Mouse (Mus musculus) thymus, adult 2 months (tissue): ENCODE measurements around the gene Vars. TPM values are rescaled to one million over a fixed set of nuclear protein-coding genes. Genes with fewer than 3 reads are reported as not detected.
"Not testable (repeated sequence)": the region's sequence is repeated elsewhere in the genome, so short reads cannot be mapped to it uniquely, and the experiment has no call there.

Experiments
- DNase-seq: peaks from one replicate; pipeline ENCODE4 v3.0.0; 2021
- H3K27ac ChIP-seq: fragments of 200-500 bp; 2 replicates; pipeline ENCODE4 v1.5.1; 2012; ENCODE audit warnings: low read length, control low read depth; ENCODE audit not compliant: control insufficient read depth, insufficient read depth
- H3K27me3 ChIP-seq: fragments of 200-500 bp; 2 replicates; pipeline ENCODE4 v1.6.1; 2012; ENCODE audit warnings: mild to moderate bottlenecking, low read length, moderate library complexity, mixed read lengths; ENCODE audit not compliant: control insufficient read depth, insufficient read depth
- H3K36me3 ChIP-seq: fragments of 200-500 bp; 2 replicates; pipeline ENCODE4 v1.6.1; 2012; ENCODE audit warnings: mild to moderate bottlenecking, low read length, moderate library complexity; ENCODE audit not compliant: control insufficient read depth, insufficient read depth
- H3K4me1 ChIP-seq: fragments of 200-500 bp; replicated peaks from 2 replicates; pipeline ENCODE4 v1.6.1; 2012; ENCODE audit warnings: low read length; ENCODE audit not compliant: control insufficient read depth, insufficient read depth
- H3K4me3 ChIP-seq: fragments of 200-500 bp; 2 replicates; pipeline ENCODE4 v1.5.1; 2012; ENCODE audit warnings: mild to moderate bottlenecking, low read length, control low read depth, moderate library complexity; ENCODE audit not compliant: control insufficient read depth, insufficient read depth
- CTCF ChIP-seq: fragments of 200-500 bp; IDR thresholded peaks from 2 replicates; pipeline ENCODE4 v1.5.1; 2012; ENCODE audit warnings: mild to moderate bottlenecking, control low read depth, low read length, moderate library complexity, borderline replicate concordance; ENCODE audit not compliant: control insufficient read depth, poor library complexity, insufficient read depth; ENCODE audit errors: extremely low read depth
- POLR2A ChIP-seq: fragments of 200-500 bp; IDR thresholded peaks from 2 replicates; pipeline ENCODE4 v1.6.1; 2012; ENCODE audit warnings: mild to moderate bottlenecking, low read length, control low read depth, moderate library complexity; ENCODE audit not compliant: control insufficient read depth, poor library complexity, insufficient read depth; ENCODE audit errors: extremely low read depth
- WGBS: fragments of 180-500 bp; shearing (Covaris S2); methylation state at CpG from one replicate; pipeline ENCODE4 v1.1.7; 2018; 5-methylcytosine and 5-hydroxymethylcytosine counted together
- polyA plus RNA-seq: library from polyadenylated mRNA; depleted of rRNA; stranded (reverse); fragments of >200 nt; gene quantifications from 2 replicates; pipeline ENCODE4 v1.2.3, GENCODE M21; 2012

The Vars gene
- polyA plus RNA-seq, 1 experiment, result 404 TPM

- no peaks in the 10 kb centered on the region for H3K36me3 ChIP-seq
- WGBS, result 95% methylated on average over 11 of the region's 11 CpGs
- TF ChIP-seq CTCF, result no peak
- no peak for TF ChIP-seq POLR2A
- no peaks in the 10 kb centered on the region for H3K27me3 ChIP-seq
- DNase-seq, result no peak
- H3K27ac ChIP-seq, result no peak overlapping the region
- peaks cover 38% of the 10 kb centered on the region for H3K4me1 ChIP-seq
- no peak overlapping the region for H3K4me3 ChIP-seq
Measured at GRCm38 (mm10) chr17:35031272-35031671, 30.5 kb downstream of the Vars start.

- Histone ChIP-seq H3K36me3 (no peaks in the 10 kb centered on the region), H3K4me1 (peaks cover 35% of the 10 kb centered on the region), H3K27me3 (no peaks in the 10 kb centered on the region), H3K27ac (no peak overlapping the region), H3K4me3 (no peak overlapping the region)
- TF ChIP-seq CTCF (no peak), POLR2A (no peak)
- DNase-seq, result no peak
- 85% methylated on average over 7 of the region's 7 CpGs for WGBS
Measured at GRCm38 (mm10) chr17:35031880-35032279, 31.1 kb downstream of the Vars start.

DNA sequence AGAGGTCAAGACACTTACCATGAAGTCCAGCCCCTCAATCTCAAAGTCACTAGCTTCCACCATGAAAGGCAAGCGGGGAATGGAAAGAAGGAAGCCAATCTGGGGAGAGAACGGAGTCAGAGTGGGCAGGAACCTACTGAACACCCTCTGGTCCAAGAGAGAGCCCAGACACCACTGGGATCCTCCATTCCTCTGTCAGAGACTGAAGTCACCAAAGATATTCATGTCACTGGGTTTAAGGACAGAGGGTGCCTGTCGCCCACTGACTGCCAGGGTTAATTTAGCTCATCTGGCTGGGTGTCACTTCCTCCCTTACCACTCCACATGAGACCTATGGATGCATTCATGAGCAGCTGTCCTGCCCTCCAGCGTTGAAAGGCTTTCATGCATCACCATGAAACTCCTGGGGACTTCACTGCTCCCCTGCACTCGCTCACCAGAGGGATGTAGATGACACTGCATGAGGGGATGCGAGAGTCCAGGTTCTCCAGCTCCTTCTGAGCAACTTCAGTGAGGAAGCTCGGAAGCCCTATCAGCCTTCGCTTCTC lies 31.6 kb downstream of the Vars start:
- no peak overlapping the region for H3K27ac ChIP-seq
- WGBS, result 80% methylated on average over 8 of the region's 8 CpGs
- TF ChIP-seq CTCF, result no peak
- TF ChIP-seq POLR2A, result no peak

DNA sequence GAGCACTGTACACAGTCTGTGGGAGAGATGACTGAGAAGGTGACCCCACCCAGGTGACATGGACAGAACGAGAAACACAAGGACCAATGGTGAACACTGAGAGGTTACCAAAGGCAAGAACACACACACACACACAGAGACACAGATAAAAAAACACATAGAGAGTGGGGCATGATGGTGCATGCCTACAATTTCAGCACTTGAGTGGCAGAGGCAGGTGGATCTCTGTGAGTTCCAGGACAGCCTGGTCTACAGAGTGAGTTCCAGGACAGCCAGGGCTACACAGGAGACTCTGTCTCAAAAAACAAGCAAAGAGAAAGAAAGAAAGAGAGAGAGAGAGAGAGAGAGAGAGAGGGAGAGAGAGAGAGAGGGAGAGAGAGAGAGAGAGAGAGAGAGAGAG lies 32.9 kb downstream of the Vars start:
- H3K36me3 ChIP-seq, H3K4me3 ChIP-seq, H3K27ac ChIP-seq, H3K27me3 ChIP-seq, DNase-seq: not testable (repeated sequence)
- 79% methylated on average over 1 of the region's 1 CpGs for WGBS
- peaks cover 22% of the 10 kb centered on the region for H3K4me1 ChIP-seq

More for the DNA sequence above, 31.6 kb downstream of the Vars start:
- Histone ChIP-seq H3K4me1 (peaks cover 32% of the 10 kb centered on the region), H3K36me3 (no peaks in the 10 kb centered on the region), H3K4me3 (no peak overlapping the region), H3K27me3 (no peaks in the 10 kb centered on the region)
- no peak for DNase-seq

- Histone ChIP-seq H3K27ac (no peak overlapping the region), H3K4me1 (peaks cover 10% of the 10 kb centered on the region), H3K36me3 (no peaks in the 10 kb centered on the region), H3K27me3 (no peaks in the 10 kb centered on the region), H3K4me3 (no peak overlapping the region)
- DNase-seq, result no peak
- TF ChIP-seq CTCF (no peak), POLR2A (no peak)
- WGBS, result 69% methylated on average over 6 of the region's 6 CpGs
Measured at GRCm38 (mm10) chr17:35034896-35035295, 34.1 kb downstream of the Vars start.

DNA sequence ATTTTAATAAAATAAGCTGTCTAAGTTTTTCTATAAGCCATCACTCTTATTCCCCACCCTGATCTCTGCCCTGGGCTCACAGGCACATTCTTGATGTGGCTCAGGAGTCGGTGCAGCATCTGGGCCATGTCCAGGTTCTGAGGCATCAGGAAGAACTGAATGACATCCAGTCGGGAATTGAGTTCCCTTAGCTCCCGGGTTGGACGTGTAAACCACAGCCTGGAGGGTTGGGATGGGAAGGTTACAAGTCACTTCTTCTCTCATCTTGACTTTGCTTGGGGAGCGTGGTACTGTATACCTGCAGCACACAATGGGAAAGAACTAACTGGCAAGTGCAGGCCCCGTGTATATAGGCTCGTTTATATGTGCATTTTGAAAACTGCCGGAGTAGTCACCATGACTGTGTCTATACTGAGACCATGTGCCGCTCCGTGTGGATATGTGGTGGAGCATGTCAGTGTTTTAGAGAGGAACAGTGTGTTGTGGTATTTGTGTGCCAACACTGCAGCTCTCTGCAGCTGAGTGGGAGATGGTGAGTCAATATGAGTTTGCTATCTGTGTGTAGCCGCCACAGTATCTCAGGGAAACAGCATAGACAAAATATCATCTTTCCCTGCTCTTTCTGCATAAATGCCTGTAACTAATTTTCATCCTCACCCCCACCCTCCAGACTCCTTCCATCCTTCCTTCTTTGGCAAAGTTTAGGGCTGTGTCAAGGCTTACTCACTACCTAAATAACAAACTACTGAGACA lies 38.5 kb downstream of the Vars start:
- DNase-seq, result no peak
- WGBS, result 94% methylated on average over 11 of the region's 11 CpGs
- no peaks in the 10 kb centered on the region for H3K36me3 ChIP-seq
- H3K27ac ChIP-seq, result no peak overlapping the region
- H3K27me3 ChIP-seq, result no peaks in the 10 kb centered on the region
- peaks cover 3% of the 10 kb centered on the region for H3K4me1 ChIP-seq
- TF ChIP-seq POLR2A (no peak), CTCF (no peak)
- H3K4me3 ChIP-seq, result no peak overlapping the region

DNA sequence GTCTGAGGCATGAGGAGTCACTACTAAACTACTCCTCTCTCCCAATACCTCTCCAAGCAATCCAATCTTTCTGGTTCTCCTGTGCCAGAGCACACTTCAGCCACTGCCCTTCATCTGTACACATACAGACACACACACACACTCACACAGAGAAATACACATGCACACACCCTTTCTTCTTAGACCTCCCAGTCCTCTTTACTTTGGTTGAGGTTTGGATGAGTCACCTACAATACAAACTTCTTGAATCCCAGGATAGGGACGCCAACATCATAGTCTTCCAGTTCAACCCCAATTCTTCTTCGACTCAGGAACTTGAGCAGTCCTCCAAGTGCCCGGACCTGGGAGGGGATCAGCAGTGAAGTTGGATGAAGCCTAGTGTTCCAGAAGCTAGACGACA lies 43.0 kb downstream of the Vars start:
- Histone ChIP-seq H3K4me1 (peaks cover 22% of the 10 kb centered on the region), H3K27me3 (no peaks in the 10 kb centered on the region), H3K4me3 (no peak overlapping the region), H3K36me3 (no peaks in the 10 kb centered on the region), H3K27ac (no peak overlapping the region)
- TF ChIP-seq CTCF, result no peak
- no peak for TF ChIP-seq POLR2A
- DNase-seq, result no peak
- 93% methylated on average over 4 of the region's 4 CpGs for WGBS
